Mouse (Mus musculus) lung, postnatal 0 days (tissue): ENCODE results near the gene Casd1. TPM values are rescaled to one million over a fixed set of nuclear protein-coding genes. Genes with fewer than 3 reads are reported as not detected.
"Not testable (repeated sequence)": the region's sequence is repeated elsewhere in the genome, so short reads cannot be mapped to it uniquely, and the experiment has no call there.

Source experiments
- ATAC-seq: fragments of 200-750 bp; cut with Nextera tagmentation; 2 replicates; pipeline ENCODE4 v1.8.0; 2017; ENCODE audit warnings: moderate library complexity
- DNase-seq: peaks from one replicate; pipeline ENCODE4 v3.0.0-alpha.2; 2016; ENCODE audit warnings: low spot score
- H3K27ac ChIP-seq: fragments of 300-500 bp; sonication (generic); 2 replicates; pipeline ENCODE4 v1.5.1; 2014; ENCODE audit warnings: antibody characterized with exemption, mild to moderate bottlenecking, low read length, mixed read lengths
- H3K27me3 ChIP-seq: fragments of 300-500 bp; sonication (generic); replicated peaks from 2 replicates; pipeline ENCODE4 v1.6.1; 2014; ENCODE audit warnings: low read length, mixed read lengths; ENCODE audit not compliant: insufficient read depth
- H3K36me3 ChIP-seq: fragments of 300-500 bp; sonication (generic); 2 replicates; pipeline ENCODE4 v1.6.1; 2014; ENCODE audit warnings: low read length, mixed read lengths; ENCODE audit not compliant: insufficient read depth
- H3K4me1 ChIP-seq: fragments of 300-500 bp; sonication (generic); 2 replicates; pipeline ENCODE4 v1.6.1; 2014; ENCODE audit warnings: antibody characterized with exemption, low read depth, low read length, mixed read lengths; ENCODE audit not compliant: insufficient read depth
- H3K4me2 ChIP-seq: fragments of 300-500 bp; sonication (generic); replicated peaks from 2 replicates; pipeline ENCODE4 v1.6.1; 2014; ENCODE audit warnings: low read depth, mild to moderate bottlenecking, low read length, moderate library complexity, mixed read lengths
- H3K4me3 ChIP-seq: fragments of 300-500 bp; sonication (generic); 2 replicates; pipeline ENCODE4 v1.5.1; 2014; ENCODE audit warnings: low read depth, low read length
- H3K9ac ChIP-seq: fragments of 300-500 bp; sonication (generic); replicated peaks from 2 replicates; pipeline ENCODE4 v1.6.1; 2014; ENCODE audit warnings: low read depth, mild to moderate bottlenecking
- H3K9me3 ChIP-seq: fragments of 300-500 bp; sonication (generic); 2 replicates; pipeline ENCODE4 v1.6.1; 2016; ENCODE audit warnings: low read length, mixed read lengths
- CTCF ChIP-seq: IDR thresholded peaks from 2 replicates; pipeline ENCODE4 v1.5.1; 2016; ENCODE audit warnings: antibody characterized with exemption, mild to moderate bottlenecking
- EP300 ChIP-seq: IDR thresholded peaks from 2 replicates; pipeline ENCODE4 v1.6.1; 2016; ENCODE audit warnings: antibody characterized with exemption, mild to moderate bottlenecking, control low read depth
- WGBS: fragments of 180-500 bp; shearing (Covaris S2); extraction: QIAGEN DNeasy Blood & Tissue Kit; methylation state at CpG from one replicate; pipeline ENCODE4 v1.1.7; 2014; 5-methylcytosine and 5-hydroxymethylcytosine counted together
- polyA plus RNA-seq: library from polyadenylated mRNA; unstranded; fragments of >200 nt; fragmentation: Nextera tagmentation; extraction: Ambion mirVana; gene quantifications from 2 replicates; pipeline ENCODE4 v1.2.1, GENCODE M21; 2015

Gene Casd1
- polyA plus RNA-seq, 1 experiment from 2014 or later = 18.4 TPM

- H3K27me3 ChIP-seq = no peaks in the 10 kb centered on the region
- TF ChIP-seq EP300 (no peak), CTCF (no peak)
- ATAC-seq (no peak), DNase-seq (no peak)
- no peaks in the 10 kb centered on the region for H3K36me3 ChIP-seq
- WGBS = 60% methylated on average over 3 of the region's 3 CpGs
- H3K4me3 ChIP-seq = no peak overlapping the region
- H3K27ac ChIP-seq = no peak overlapping the region
- H3K9me3 ChIP-seq = no peaks in the 10 kb centered on the region
- no peaks in the 10 kb centered on the region for H3K4me1 ChIP-seq
- H3K9ac ChIP-seq = no peak overlapping the region
- no peak overlapping the region for H3K4me2 ChIP-seq
These were observed 30.8 kb downstream of the Casd1 start for GRCm38 (mm10) chr6:4631464-4631863.

GRCm38 (mm10) chr6:4633189-4633588 is 32.5 kb downstream of the Casd1 start:
- Histone ChIP-seq H3K9me3 (no peaks in the 10 kb centered on the region), H3K9ac (no peak overlapping the region), H3K4me3 (no peak overlapping the region), H3K36me3 (no peaks in the 10 kb centered on the region), H3K27me3 (no peaks in the 10 kb centered on the region), H3K4me1 (no peaks in the 10 kb centered on the region), H3K4me2 (no peak overlapping the region), H3K27ac (no peak overlapping the region)
- TF ChIP-seq CTCF (no peak), EP300 (no peak)
- no peak for DNase-seq
- 92% methylated on average over 4 of the region's 4 CpGs for WGBS
- no peak for ATAC-seq

- TF ChIP-seq CTCF (no peak), EP300 (no peak)
- H3K4me3 ChIP-seq = no peak overlapping the region
- no peak overlapping the region for H3K4me2 ChIP-seq
- H3K36me3 ChIP-seq = no peaks in the 10 kb centered on the region
- H3K9me3 ChIP-seq = no peaks in the 10 kb centered on the region
- no peak for DNase-seq
- 50% methylated on average over 1 of the region's 1 CpGs for WGBS
- ATAC-seq = no peak
- H3K4me1 ChIP-seq = no peaks in the 10 kb centered on the region
- H3K9ac ChIP-seq = no peak overlapping the region
- no peaks in the 10 kb centered on the region for H3K27me3 ChIP-seq
- no peak overlapping the region for H3K27ac ChIP-seq
These were observed 34.2 kb downstream of the Casd1 start for GRCm38 (mm10) chr6:4634804-4635203.

DNA sequence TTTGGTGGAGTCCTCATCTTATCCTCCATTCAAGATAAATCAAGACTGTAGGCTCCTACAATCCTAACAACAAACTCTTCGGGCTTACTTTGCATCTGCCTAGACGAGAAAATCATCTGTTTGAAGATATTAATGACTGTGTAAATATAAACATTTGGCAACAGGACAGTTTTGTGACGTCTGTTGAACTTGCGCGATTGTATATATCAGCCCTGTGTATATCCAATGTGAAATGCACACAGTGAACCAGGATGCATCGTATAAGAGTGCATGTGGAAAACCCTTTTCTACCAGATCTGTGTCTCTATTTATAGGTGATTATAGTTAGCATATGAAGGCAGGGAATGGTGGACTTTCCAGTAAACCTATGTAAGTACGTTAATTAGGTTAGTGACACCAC is 41.4 kb downstream of the Casd1 start:
- no peak for DNase-seq
- TF ChIP-seq CTCF = no peak
- TF ChIP-seq EP300 = no peak
- ATAC-seq = no peak
- Histone ChIP-seq H3K9me3 (no peaks in the 10 kb centered on the region), H3K4me1 (no peaks in the 10 kb centered on the region), H3K4me3 (no peak overlapping the region), H3K27me3 (no peaks in the 10 kb centered on the region), H3K4me2 (no peak overlapping the region), H3K9ac (no peak overlapping the region), H3K36me3 (0 out of 2 replicates have a peak, but pooled peaks cover 12% of the 10 kb centered on the region), H3K27ac (no peak overlapping the region)
- 67% methylated on average over 7 of the region's 7 CpGs for WGBS

- no peak for DNase-seq
- no peaks in the 10 kb centered on the region for H3K36me3 ChIP-seq
- H3K9me3 ChIP-seq = no peaks in the 10 kb centered on the region
- no peaks in the 10 kb centered on the region for H3K4me1 ChIP-seq
- no peak overlapping the region for H3K4me3 ChIP-seq
- H3K27me3 ChIP-seq = no peaks in the 10 kb centered on the region
- no peak for ATAC-seq
- 43% methylated on average over 3 of the region's 3 CpGs for WGBS
- no peak for TF ChIP-seq EP300
- no peak for TF ChIP-seq CTCF
- no peak overlapping the region for H3K4me2 ChIP-seq
- no peak overlapping the region for H3K9ac ChIP-seq
- no peak overlapping the region for H3K27ac ChIP-seq
These were observed 46.7 kb downstream of the Casd1 start for GRCm38 (mm10) chr6:4647351-4647750.

GRCm38 (mm10) chr6:4652596-4653134 is 52.0 kb downstream of the Casd1 start:
- Histone ChIP-seq H3K36me3 (no peaks in the 10 kb centered on the region), H3K9me3 (no peaks in the 10 kb centered on the region), H3K27me3 (no peaks in the 10 kb centered on the region), H3K4me2 (no peak overlapping the region), H3K4me3 (no peak overlapping the region), H3K9ac (no peak overlapping the region), H3K4me1 (no peaks in the 10 kb centered on the region), H3K27ac (no peak overlapping the region)
- TF ChIP-seq CTCF (peak; percentile 30), EP300 (no peak)
- no peak for DNase-seq
- WGBS = 76% methylated on average over 8 of the region's 8 CpGs
- ATAC-seq = no peak

DNA sequence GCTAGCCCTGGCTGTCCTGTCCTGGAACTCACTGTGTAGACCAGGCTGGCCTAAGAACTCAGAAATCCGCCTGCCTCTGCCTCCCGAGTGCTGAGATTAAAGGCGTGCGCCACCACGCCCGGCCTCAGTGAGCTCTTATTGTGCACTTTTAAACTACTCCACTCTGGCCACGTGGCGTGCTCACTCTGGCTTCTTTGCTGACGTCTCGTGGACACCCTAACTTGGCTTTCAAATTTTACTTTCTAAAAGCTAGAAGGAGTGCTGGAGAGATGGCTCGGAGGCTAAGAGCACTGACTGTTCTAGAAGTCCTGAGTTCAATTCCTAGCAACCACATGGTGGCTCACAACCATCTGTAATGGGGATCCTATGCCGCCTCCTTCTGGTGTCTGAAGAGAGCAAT is 53.1 kb downstream of the Casd1 start:
- not testable (repeated sequence) for H3K9ac ChIP-seq, H3K27ac ChIP-seq, DNase-seq, H3K4me3 ChIP-seq, H3K4me2 ChIP-seq, ATAC-seq, H3K9me3 ChIP-seq, H3K4me1 ChIP-seq, H3K27me3 ChIP-seq, H3K36me3 ChIP-seq
- WGBS = 94% methylated on average over 12 of the region's 12 CpGs
